Mouse (Mus musculus) neutrophil, adult 65 days (primary cell): Measurements from ENCODE around the gene Zscan4-ps2. TPM values are rescaled to one million over a fixed set of nuclear protein-coding genes. Genes with fewer than 3 reads are reported as not detected.

Experiments
- total RNA-seq: library from RNA; stranded (reverse); gene quantifications from 2 replicates; pipeline ENCODE4 v1.2.4, GENCODE M21; 2023

Zscan4-ps2 gene
- not detected in 2 replicates for total RNA-seq

GRCm38 (mm10) chr7:11514010-11514409 lies at the start of gene Zscan4-ps2:
Zscan4-ps2 (plus strand) TSS chr7:11514310.

Other genes starting within 250 kb of the Zscan4-ps2 start
- not detected in 2 replicates for gene Zscan4e, start 203.6 kb upstream of the Zscan4-ps2 start, total RNA-seq
- gene Zscan4f, start 116.4 kb upstream of the Zscan4-ps2 start, total RNA-seq = not detected in 2 replicates
- not detected in 2 replicates for gene Zscan4-ps3, start 95.0 kb downstream of the Zscan4-ps2 start, total RNA-seq
- gene Vmn1r72, start 165.8 kb downstream of the Zscan4-ps2 start, total RNA-seq = 0.20 and 0.41 TPM in 2 replicates
- not detected in 2 replicates for gene Vmn1r73, start 216.0 kb downstream of the Zscan4-ps2 start, total RNA-seq